Mouse (Mus musculus) olfactory bulb, adult 2 months (tissue): ENCODE results near the gene Btbd35f18. TPM values are rescaled to one million over a fixed set of nuclear protein-coding genes. Genes with fewer than 3 reads are reported as not detected.
"Not testable (repeated sequence)": the region's sequence is repeated elsewhere in the genome, so short reads cannot be mapped to it uniquely, and the experiment has no call there.

Experiments
- H3K27ac ChIP-seq: fragments of 200-500 bp; 2 replicates; pipeline ENCODE4 v1.5.1; 2012; ENCODE audit warnings: low read depth, low read length; ENCODE audit not compliant: insufficient read depth
- H3K4me1 ChIP-seq: fragments of 200-500 bp; 2 replicates; pipeline ENCODE4 v1.6.1; 2012; ENCODE audit warnings: low read length; ENCODE audit not compliant: control insufficient read depth, insufficient read depth
- H3K4me3 ChIP-seq: fragments of 200-500 bp; 2 replicates; pipeline ENCODE4 v1.5.1; 2012; ENCODE audit warnings: mild to moderate bottlenecking, low read depth, low read length, moderate library complexity; ENCODE audit not compliant: insufficient read depth
- WGBS: fragments of 180-500 bp; shearing (Covaris S2); methylation state at CpG from one replicate; pipeline ENCODE4 v1.1.7; 2018; 5-methylcytosine and 5-hydroxymethylcytosine counted together
- polyA plus RNA-seq: library from polyadenylated mRNA; stranded (reverse); fragments of >200 nt; gene quantifications from 2 replicates; pipeline ENCODE4 v1.2.4, GENCODE M21; 2012; ENCODE audit warnings: low replicate concordance; ENCODE audit not compliant: missing spikeins, insufficient read depth, insufficient read length

Gene Btbd35f18
- polyA plus RNA-seq: not detected in 2 replicates

GRCm38 (mm10) chrX:3699933-3700332 lies at the start of gene Btbd35f18:
Gene Btbd35f18, plus strand, starts transcription at chrX:3700233.
- WGBS: no CpG with 5 or more reads among the region's 3 CpGs
- H3K27ac ChIP-seq, H3K4me3 ChIP-seq, H3K4me1 ChIP-seq: not testable (repeated sequence)

Other genes starting within 250 kb of the Btbd35f18 start
- not detected in 2 replicates for gene Btbd35f10, start 52.7 kb downstream of the Btbd35f18 start, polyA plus RNA-seq